Mouse (Mus musculus) heart, embryonic 16.5 days (tissue): ENCODE results near the gene Acbd4. TPM values are rescaled to one million over a fixed set of nuclear protein-coding genes. Genes with fewer than 3 reads are reported as not detected.
A peak's percentile ranks its signal among the peaks of the same experiment; 100 is the strongest.

Experiments
- ATAC-seq: fragments of 200-750 bp; cut with Nextera tagmentation; replicated peaks from 2 replicates; pipeline ENCODE4 v1.8.0; 2017; ENCODE audit warnings: moderate number of reproducible peaks; ENCODE audit not compliant: insufficient read depth, low FRiP score; ENCODE audit errors: extremely low read depth
- H3K27ac ChIP-seq: fragments of 300-500 bp; sonication (generic); 2 replicates; pipeline ENCODE4 v1.5.1; 2014; ENCODE audit warnings: mild to moderate bottlenecking, low read length, control low read depth, moderate library complexity
- H3K27me3 ChIP-seq: fragments of 300-500 bp; sonication (generic); 2 replicates; pipeline ENCODE4 v1.6.1; 2014; ENCODE audit warnings: low read length, mixed read lengths; ENCODE audit not compliant: control insufficient read depth, insufficient read depth
- H3K36me3 ChIP-seq: fragments of 300-500 bp; sonication (generic); 2 replicates; pipeline ENCODE4 v1.6.1; 2014; ENCODE audit not compliant: control insufficient read depth, insufficient read depth
- H3K4me1 ChIP-seq: fragments of 300-500 bp; sonication (generic); 2 replicates; pipeline ENCODE4 v1.6.1; 2014; ENCODE audit warnings: low read length, mixed read lengths; ENCODE audit not compliant: control insufficient read depth, insufficient read depth
- H3K4me2 ChIP-seq: fragments of 300-500 bp; sonication (generic); 2 replicates; pipeline ENCODE4 v1.6.1; 2014; ENCODE audit warnings: low read depth, mild to moderate bottlenecking, control low read depth, low read length
- H3K4me3 ChIP-seq: fragments of 300-500 bp; sonication (generic); 2 replicates; pipeline ENCODE4 v1.5.1; 2014; ENCODE audit warnings: mild to moderate bottlenecking, control low read depth, low read length
- H3K9ac ChIP-seq: fragments of 300-500 bp; sonication (generic); 2 replicates; pipeline ENCODE4 v1.6.1; 2014; ENCODE audit warnings: low read length, control low read depth
- H3K9me3 ChIP-seq: fragments of 300-500 bp; sonication (generic); replicated peaks from 2 replicates; pipeline ENCODE4 v1.6.1; 2016; ENCODE audit warnings: low read length; ENCODE audit not compliant: control insufficient read depth
- WGBS: fragments of 180-500 bp; shearing (Covaris S2); extraction: QIAGEN DNeasy Blood & Tissue Kit; methylation state at CpG from one replicate; pipeline ENCODE4 v1.1.7; 2014; 5-methylcytosine and 5-hydroxymethylcytosine counted together
- polyA plus RNA-seq: library from polyadenylated mRNA; unstranded; fragments of >200 nt; fragmentation: Nextera tagmentation; extraction: Ambion mirVana; gene quantifications from 2 replicates; pipeline ENCODE4 v1.2.1, GENCODE M21; 2015

Acbd4 gene
- polyA plus RNA-seq, 1 experiment from 2014 or later = 21.8 TPM

GRCm38 (mm10) chr11:103096979-103097894 is 4.2 kb upstream of the Acbd4 start:
- H3K4me2 ChIP-seq = peak overlapping the region; percentile 61
- no peaks in the 10 kb centered on the region for H3K36me3 ChIP-seq
- WGBS = 13% methylated on average over 22 of the region's 22 CpGs
- no peaks in the 10 kb centered on the region for H3K9me3 ChIP-seq
- H3K27me3 ChIP-seq = no peaks in the 10 kb centered on the region
- H3K27ac ChIP-seq = peak overlapping the region; percentile 98
- ATAC-seq = peak; percentile 72
- H3K9ac ChIP-seq = peak overlapping the region; percentile 73
- peak overlapping the region; percentile 40 for H3K4me3 ChIP-seq
- peaks cover 68% of the 10 kb centered on the region for H3K4me1 ChIP-seq

- H3K4me1 ChIP-seq = peaks cover 69% of the 10 kb centered on the region
- no peaks in the 10 kb centered on the region for H3K36me3 ChIP-seq
- H3K4me3 ChIP-seq = no peak overlapping the region
- H3K27me3 ChIP-seq = no peaks in the 10 kb centered on the region
- no peak overlapping the region for H3K4me2 ChIP-seq
- H3K27ac ChIP-seq = peak overlapping the region; percentile 98
- no peaks in the 10 kb centered on the region for H3K9me3 ChIP-seq
- 55% methylated on average over 11 of the region's 11 CpGs for WGBS
- H3K9ac ChIP-seq = peak overlapping the region; percentile 39; the same call in 1 of the 2 replicates
- no peak for ATAC-seq
These were observed 2.8 kb upstream of the Acbd4 start for GRCm38 (mm10) chr11:103098531-103099190.

- Histone ChIP-seq H3K9ac (peak overlapping the region; percentile 38; the same call in 1 of the 2 replicates), H3K4me1 (peaks cover 63% of the 10 kb centered on the region), H3K9me3 (no peaks in the 10 kb centered on the region), H3K4me3 (no peak overlapping the region), H3K27me3 (no peaks in the 10 kb centered on the region), H3K36me3 (no peaks in the 10 kb centered on the region), H3K27ac (peak overlapping the region; percentile 98), H3K4me2 (0 out of 2 replicates have a peak overlapping the region, but pooled peaks have one; percentile 19)
- WGBS = 58% methylated on average over 12 of the region's 12 CpGs
- no peak for ATAC-seq
These were observed 2.0 kb upstream of the Acbd4 start for GRCm38 (mm10) chr11:103099352-103099940.

- no peak for ATAC-seq
- H3K27me3 ChIP-seq = no peaks in the 10 kb centered on the region
- H3K4me2 ChIP-seq = peak overlapping the region; percentile 89
- WGBS = 72% methylated on average over 8 of the region's 8 CpGs
- no peaks in the 10 kb centered on the region for H3K9me3 ChIP-seq
- no peaks in the 10 kb centered on the region for H3K36me3 ChIP-seq
- H3K4me3 ChIP-seq = peak overlapping the region; percentile 76; the same call in 1 of the 2 replicates
- no peak overlapping the region for H3K27ac ChIP-seq
- H3K4me1 ChIP-seq = peaks cover 57% of the 10 kb centered on the region
- no peak overlapping the region for H3K9ac ChIP-seq
These were observed 1.1 kb upstream of the Acbd4 start for GRCm38 (mm10) chr11:103100361-103100760.

- 2% methylated on average over 30 of the region's 30 CpGs for WGBS
- Histone ChIP-seq H3K4me1 (peaks cover 41% of the 10 kb centered on the region), H3K9me3 (no peaks in the 10 kb centered on the region), H3K36me3 (no peaks in the 10 kb centered on the region; the same call in 1 of the 2 replicates), H3K4me3 (peak overlapping the region; percentile 76), H3K27me3 (no peaks in the 10 kb centered on the region), H3K4me2 (peak overlapping the region; percentile 89), H3K27ac (peak overlapping the region; percentile 52), H3K9ac (peak overlapping the region; percentile 76)
- ATAC-seq = peak; percentile 7; the same call in 1 of the 2 replicates
These were observed 502 bp downstream of the Acbd4 start for GRCm38 (mm10) chr11:103101866-103102501.

- H3K4me1 ChIP-seq = peaks cover 33% of the 10 kb centered on the region
- H3K9me3 ChIP-seq = no peaks in the 10 kb centered on the region
- WGBS = under 1% methylated on average over 35 of the region's 35 CpGs
- H3K4me2 ChIP-seq = peak overlapping the region; percentile 89
- H3K36me3 ChIP-seq = no peaks in the 10 kb centered on the region; the same call in 1 of the 2 replicates
- no peaks in the 10 kb centered on the region for H3K27me3 ChIP-seq
- H3K4me3 ChIP-seq = peak overlapping the region; percentile 76
- ATAC-seq = peak; percentile 84
- peak overlapping the region; percentile 52; the same call in 1 of the 2 replicates for H3K27ac ChIP-seq
- H3K9ac ChIP-seq = peak overlapping the region; percentile 63
These were observed 1.4 kb downstream of the Acbd4 start for GRCm38 (mm10) chr11:103102725-103103349.

- H3K9ac ChIP-seq = no peak overlapping the region; the same call in 1 of the 2 replicates
- no peaks in the 10 kb centered on the region for H3K27me3 ChIP-seq
- H3K4me1 ChIP-seq = peaks cover 25% of the 10 kb centered on the region
- H3K27ac ChIP-seq = no peak overlapping the region
- 58% methylated on average over 8 of the region's 8 CpGs for WGBS
- peak overlapping the region; percentile 89 for H3K4me2 ChIP-seq
- H3K4me3 ChIP-seq = peak overlapping the region; percentile 76
- no peaks in the 10 kb centered on the region; the same call in 1 of the 2 replicates for H3K36me3 ChIP-seq
- ATAC-seq = no peak
- no peaks in the 10 kb centered on the region for H3K9me3 ChIP-seq
These were observed 2.1 kb downstream of the Acbd4 start for GRCm38 (mm10) chr11:103103621-103104020.

- no peak overlapping the region for H3K27ac ChIP-seq
- no peaks in the 10 kb centered on the region; the same call in 1 of the 2 replicates for H3K36me3 ChIP-seq
- WGBS = 69% methylated on average over 7 of the region's 7 CpGs
- no peak overlapping the region for H3K9ac ChIP-seq
- H3K4me1 ChIP-seq = peaks cover 17% of the 10 kb centered on the region
- no peak overlapping the region for H3K4me2 ChIP-seq
- H3K9me3 ChIP-seq = no peaks in the 10 kb centered on the region
- ATAC-seq = no peak
- H3K4me3 ChIP-seq = no peak overlapping the region
- no peaks in the 10 kb centered on the region for H3K27me3 ChIP-seq
These were observed 3.0 kb downstream of the Acbd4 start for GRCm38 (mm10) chr11:103104469-103104868.
